Mouse (Mus musculus) spleen, adult 2 months (tissue): ENCODE data around the gene Map2k3.

Source experiments
- CTCF ChIP-seq: fragments of 200-500 bp; IDR thresholded peaks from 2 replicates; pipeline ENCODE4 v1.5.1; 2011; ENCODE audit warnings: mild to moderate bottlenecking, inconsistent platforms; ENCODE audit not compliant: insufficient read depth, insufficient read length, insufficient replicate concordance; ENCODE audit errors: extremely low read depth
- POLR2A ChIP-seq: fragments of 200-500 bp; IDR thresholded peaks from 2 replicates; pipeline ENCODE4 v1.6.1; 2011; ENCODE audit warnings: low read depth, low read length, inconsistent platforms

- TF ChIP-seq POLR2A: no peak
- no peak for TF ChIP-seq CTCF
Measured at GRCm38 (mm10) chr11:60890744-60891143, 41.1 kb upstream of the Map2k3 start.
